Mouse (Mus musculus) urinary bladder, postnatal 36 days (tissue): ENCODE data around the gene Ranbp6.

ENCODE experiments used
- DNase-seq, 2 experiments: peaks; one replicate each; pipeline ENCODE4 v3.0.0; 2022; ENCODE audit warnings: low spot score in 2 of 2, mixed read lengths in 1 of 2

Ranbp6 gene

GRCm38 (mm10) chr19:29812581-29813460 is at the start of gene Ranbp6:
Gene Ranbp6 (minus strand): TSS chr19:29812974.
- DNase-seq: peak; percentile 85 to 92

DNA sequence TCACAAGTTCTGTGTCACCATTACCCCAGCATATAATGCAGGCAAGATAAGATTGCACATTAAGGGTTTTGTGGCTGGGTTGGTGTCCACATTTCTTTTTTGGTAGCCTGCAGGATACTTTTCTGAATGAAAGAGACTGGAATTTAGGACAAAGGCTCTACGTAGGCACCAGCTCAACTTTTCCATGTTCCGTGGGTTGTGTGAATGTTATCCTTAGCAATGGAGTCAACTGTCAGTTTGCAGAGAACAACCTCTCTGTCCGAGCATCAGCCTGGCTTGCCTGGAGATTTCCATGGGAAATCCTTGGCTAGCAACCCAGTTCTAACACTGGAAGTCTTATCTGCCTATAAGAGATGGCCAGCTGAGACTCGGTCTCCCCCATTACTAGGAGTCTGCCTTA is 48.0 kb upstream of the Ranbp6 start:
- no peak for DNase-seq

GRCm38 (mm10) chr19:29857267-29857666 is 44.5 kb upstream of the Ranbp6 start:
- DNase-seq: no peak

DNA sequence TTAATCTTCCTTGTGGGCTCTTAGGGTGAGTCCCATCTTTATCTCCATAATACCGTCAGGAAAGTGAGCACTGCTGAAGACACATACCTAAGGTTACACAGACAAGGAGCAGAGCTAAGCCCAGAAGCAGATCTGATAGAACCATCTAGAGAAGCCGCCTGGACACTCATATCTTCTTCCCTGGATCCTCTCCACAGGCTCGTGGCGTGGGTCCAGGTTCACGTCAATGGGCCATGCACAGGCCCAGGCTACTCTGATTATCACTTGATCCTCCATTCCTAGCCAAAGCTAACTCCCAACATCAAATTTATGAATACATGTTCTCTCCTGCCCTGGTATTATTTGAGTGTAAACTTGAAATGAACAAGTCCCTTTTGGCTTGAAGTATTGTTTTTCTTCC is 40.9 kb upstream of the Ranbp6 start:
- no peak for DNase-seq

- no peak for DNase-seq
These were observed 38.4 kb upstream of the Ranbp6 start for GRCm38 (mm10) chr19:29851036-29851690.

GRCm38 (mm10) chr19:29849924-29850551 is 37.3 kb upstream of the Ranbp6 start:
- DNase-seq: no peak

DNA sequence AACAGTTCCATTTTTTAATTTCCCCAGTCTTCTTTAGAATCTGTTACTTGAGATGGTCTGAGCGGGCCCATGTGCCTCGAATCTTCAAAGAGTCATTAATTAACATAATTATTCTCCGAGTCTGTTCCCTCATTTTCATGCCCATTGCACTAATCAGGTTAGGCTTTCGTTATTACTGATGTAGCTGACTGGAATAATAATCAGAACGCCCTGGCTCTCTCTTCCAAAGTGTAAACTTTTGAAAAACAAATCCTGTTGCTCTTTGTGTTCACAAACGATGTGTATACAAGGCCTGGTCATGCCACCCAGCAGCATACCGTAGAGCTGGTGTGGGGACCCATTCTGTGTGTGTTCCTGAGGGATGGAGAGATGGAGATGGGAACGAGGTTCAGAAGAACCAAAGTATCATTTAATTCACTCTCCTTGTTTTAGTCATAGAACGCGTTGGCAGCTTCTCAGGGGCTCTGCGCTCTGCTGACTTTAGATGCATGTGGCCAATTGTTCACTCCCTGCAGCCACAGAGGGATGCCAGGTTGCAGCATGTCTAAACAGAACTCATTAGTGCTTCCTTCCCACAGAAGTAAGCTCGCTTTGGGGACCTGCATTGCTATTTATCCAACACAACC is 31.4 kb upstream of the Ranbp6 start:
- DNase-seq: no peak

GRCm38 (mm10) chr19:29843641-29844035 is 30.9 kb upstream of the Ranbp6 start:
- peak in 1 of 2 experiments; percentile 4 for DNase-seq

DNA sequence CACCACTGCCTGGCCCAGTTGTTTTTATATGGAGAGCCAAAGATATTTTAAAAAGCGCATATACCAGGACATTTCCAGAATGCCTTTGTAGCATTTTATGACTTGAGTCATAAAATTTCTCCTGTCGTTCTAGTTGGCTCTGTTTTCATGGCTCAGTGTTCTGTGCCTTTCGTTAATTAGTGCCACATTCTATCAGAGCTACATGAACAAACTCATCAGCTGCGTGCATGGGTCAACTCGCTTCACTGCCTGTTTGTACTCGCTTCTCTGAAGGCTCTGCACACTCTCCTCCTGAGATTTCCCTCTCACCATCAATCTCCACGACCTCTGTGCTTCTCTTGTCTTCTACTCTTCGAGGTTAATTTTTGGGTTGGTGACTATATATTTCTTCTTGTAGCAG is 30.2 kb upstream of the Ranbp6 start:
- peak in 1 of 2 experiments; percentile 21 for DNase-seq

GRCm38 (mm10) chr19:29840642-29841041 is 27.9 kb upstream of the Ranbp6 start:
- DNase-seq: no peak

GRCm38 (mm10) chr19:29838636-29839135 is 25.9 kb upstream of the Ranbp6 start:
- no peak for DNase-seq

DNA sequence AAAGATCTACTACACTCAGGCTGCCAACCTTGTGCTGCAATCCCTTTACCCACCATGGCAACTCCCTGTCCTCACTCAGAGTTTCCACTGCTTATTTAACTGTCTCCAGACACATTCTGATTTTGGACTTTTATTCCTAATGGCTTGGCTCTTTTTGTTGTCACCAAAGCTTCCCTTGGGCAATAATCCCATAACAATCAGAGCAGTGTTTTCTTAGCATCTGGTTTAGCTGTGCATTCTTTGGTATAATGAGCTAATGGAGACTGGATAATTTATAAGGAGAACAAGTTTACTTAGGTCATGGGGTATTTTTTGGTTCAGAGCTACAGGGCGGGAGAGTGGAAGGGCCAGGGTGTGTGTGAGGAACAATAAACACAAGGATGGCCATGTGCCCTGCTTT is 25.4 kb upstream of the Ranbp6 start:
- DNase-seq: no peak

GRCm38 (mm10) chr19:29835364-29836034 is 22.7 kb upstream of the Ranbp6 start:
- DNase-seq: no peak

- DNase-seq: no peak
These were observed 18.1 kb upstream of the Ranbp6 start for GRCm38 (mm10) chr19:29830911-29831310.

DNA sequence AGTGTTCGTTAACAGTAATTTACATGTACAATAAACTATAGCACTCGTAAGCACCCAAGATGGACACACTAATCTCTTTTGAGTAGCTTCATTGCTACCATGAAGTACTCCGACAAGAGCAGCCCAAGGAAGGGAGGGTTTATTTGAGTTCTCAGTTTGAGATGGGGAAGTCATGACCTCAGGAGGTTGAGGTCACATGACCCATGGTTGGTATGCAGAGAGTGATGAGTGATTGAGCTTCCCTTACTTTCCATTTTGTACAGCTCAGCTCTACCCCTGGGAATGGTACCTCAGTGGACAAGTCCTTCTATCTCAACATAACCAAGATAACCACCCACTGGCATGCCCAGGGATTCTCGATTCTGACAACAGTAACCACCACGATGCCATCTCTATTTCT is 15.8 kb upstream of the Ranbp6 start:
- no peak for DNase-seq

DNA sequence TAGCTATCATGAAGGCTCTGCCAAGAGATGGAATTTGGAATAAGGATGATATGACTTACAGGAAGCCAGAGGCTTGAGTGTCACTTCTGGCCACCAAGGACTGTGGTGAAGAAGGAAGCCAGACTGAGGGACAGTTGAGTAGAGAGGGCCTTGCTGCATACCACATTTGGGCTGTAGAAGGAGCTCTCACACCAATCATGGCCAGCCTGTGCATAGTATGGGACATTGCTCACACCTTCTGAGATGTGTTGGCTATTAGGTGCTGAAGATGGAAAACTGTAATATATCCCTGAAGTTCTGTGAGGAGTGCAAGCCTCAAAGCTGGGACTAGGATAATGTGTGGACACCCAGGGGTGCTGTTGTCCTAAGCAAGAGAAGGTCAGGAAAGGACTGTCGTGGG is 13.9 kb upstream of the Ranbp6 start:
- DNase-seq: peak in 1 of 2 experiments; percentile 23

DNA sequence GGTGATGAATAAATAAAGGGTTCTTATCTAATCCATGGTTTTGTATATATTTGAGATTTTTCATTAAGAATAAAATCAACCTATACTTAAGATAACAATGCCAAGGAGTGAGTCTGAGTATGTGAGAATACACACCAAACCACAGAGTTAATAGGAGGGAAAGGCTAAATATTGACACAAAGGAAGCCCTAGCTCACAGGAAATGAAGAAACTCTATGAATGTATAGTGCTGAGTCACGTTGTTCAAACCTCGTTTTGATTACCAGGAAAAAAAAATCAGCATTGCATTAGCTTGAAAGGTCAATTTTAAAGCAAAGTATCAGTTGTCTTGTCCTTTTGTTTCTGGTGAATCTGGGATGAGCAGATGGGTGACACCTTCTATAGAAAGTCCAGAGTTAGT is 12.2 kb upstream of the Ranbp6 start:
- no peak for DNase-seq

GRCm38 (mm10) chr19:29824034-29824700 is 11.4 kb upstream of the Ranbp6 start:
- peak in 1 of 2 experiments; percentile 57 for DNase-seq

GRCm38 (mm10) chr19:29823456-29824010 is 10.8 kb upstream of the Ranbp6 start:
- no peak for DNase-seq

GRCm38 (mm10) chr19:29820966-29821365 is 8.2 kb upstream of the Ranbp6 start:
- no peak for DNase-seq
